Mouse (Mus musculus): ENCODE measurements around the gene Pxdn. TPM values are rescaled to one million over a fixed set of nuclear protein-coding genes. Genes with fewer than 3 reads are reported as not detected.

The Pxdn gene
- polyA plus RNA-seq, 1 experiment from 2014 or later = 58.0 TPM

- H3K4me1 ChIP-seq (ENCODE audit: control insufficient read depth, insufficient read depth, low read length) = peaks cover 38% of the 10 kb centered on the region
- H3K27ac ChIP-seq (ENCODE audit: low read length) = no peak overlapping the region
- no peak overlapping the region for H3K4me3 ChIP-seq (ENCODE audit: low read length)
- WGBS = 83% methylated on average over 1 of the region's 1 CpGs
- H3K36me3 ChIP-seq (ENCODE audit: control insufficient read depth, insufficient read depth) = peaks cover 5% of the 10 kb centered on the region; the same call in 1 of the 2 replicates
- no peak overlapping the region for H3K4me2 ChIP-seq (ENCODE audit: low read depth, low read length)
- no peaks in the 10 kb centered on the region for H3K9me3 ChIP-seq (replicated peaks; ENCODE audit: control insufficient read depth, low read length)
- H3K9ac ChIP-seq (ENCODE audit: low read length) = no peak overlapping the region
- H3K27me3 ChIP-seq (ENCODE audit: control insufficient read depth, insufficient read depth, low read length) = no peaks in the 10 kb centered on the region
- no peak for ATAC-seq (replicated peaks; ENCODE audit: extremely low read depth, insufficient read depth, low FRiP score)
Measured at GRCm38 (mm10) chr12:29961041-29961440, 23.6 kb downstream of the Pxdn start.

- no peaks in the 10 kb centered on the region for H3K27me3 ChIP-seq (ENCODE audit: control insufficient read depth, insufficient read depth, low read length)
- 81% methylated on average over 6 of the region's 6 CpGs for WGBS
- no peak overlapping the region for H3K4me2 ChIP-seq (ENCODE audit: low read depth, low read length)
- H3K36me3 ChIP-seq (ENCODE audit: control insufficient read depth, insufficient read depth) = peaks cover 5% of the 10 kb centered on the region; the same call in 1 of the 2 replicates
- no peak overlapping the region for H3K9ac ChIP-seq (ENCODE audit: low read length)
- no peak for ATAC-seq (replicated peaks; ENCODE audit: extremely low read depth, insufficient read depth, low FRiP score)
- H3K27ac ChIP-seq (ENCODE audit: low read length) = no peak overlapping the region
- no peaks in the 10 kb centered on the region for H3K9me3 ChIP-seq (replicated peaks; ENCODE audit: control insufficient read depth, low read length)
- H3K4me1 ChIP-seq (ENCODE audit: control insufficient read depth, insufficient read depth, low read length) = peaks cover 25% of the 10 kb centered on the region
- no peak overlapping the region for H3K4me3 ChIP-seq (ENCODE audit: low read length)
Measured at GRCm38 (mm10) chr12:29965016-29965415, 27.6 kb downstream of the Pxdn start.

- H3K9me3 ChIP-seq (replicated peaks; ENCODE audit: control insufficient read depth, low read length) = no peaks in the 10 kb centered on the region
- H3K4me1 ChIP-seq (ENCODE audit: control insufficient read depth, insufficient read depth, low read length) = peaks cover 19% of the 10 kb centered on the region
- WGBS = 68% methylated on average over 7 of the region's 7 CpGs
- peak overlapping the region; percentile 38; the same call in 1 of the 2 replicates for H3K27ac ChIP-seq (ENCODE audit: low read length)
- H3K9ac ChIP-seq (ENCODE audit: low read length) = no peak overlapping the region
- H3K4me3 ChIP-seq (ENCODE audit: low read length) = no peak overlapping the region
- no peak overlapping the region for H3K4me2 ChIP-seq (ENCODE audit: low read depth, low read length)
- ATAC-seq (replicated peaks; ENCODE audit: extremely low read depth, insufficient read depth, low FRiP score) = no peak
- H3K36me3 ChIP-seq (ENCODE audit: control insufficient read depth, insufficient read depth) = peaks cover 7% of the 10 kb centered on the region; the same call in 1 of the 2 replicates
- H3K27me3 ChIP-seq (ENCODE audit: control insufficient read depth, insufficient read depth, low read length) = no peaks in the 10 kb centered on the region
Measured at GRCm38 (mm10) chr12:29971795-29972464, 34.5 kb downstream of the Pxdn start.

GRCm38 (mm10) chr12:29972533-29972932 is 35.1 kb downstream of the Pxdn start:
- Histone ChIP-seq H3K27me3 (ENCODE audit: control insufficient read depth, insufficient read depth, low read length) (no peaks in the 10 kb centered on the region), H3K27ac (ENCODE audit: low read length) (no peak overlapping the region; the same call in 1 of the 2 replicates), H3K4me2 (ENCODE audit: low read depth, low read length) (no peak overlapping the region), H3K9ac (ENCODE audit: low read length) (no peak overlapping the region), H3K4me3 (ENCODE audit: low read length) (no peak overlapping the region), H3K9me3 (replicated peaks; ENCODE audit: control insufficient read depth, low read length) (no peaks in the 10 kb centered on the region), H3K36me3 (ENCODE audit: control insufficient read depth, insufficient read depth) (peaks cover 7% of the 10 kb centered on the region; the same call in 1 of the 2 replicates), H3K4me1 (ENCODE audit: control insufficient read depth, insufficient read depth, low read length) (peaks cover 19% of the 10 kb centered on the region)
- WGBS = 53% methylated on average over 6 of the region's 6 CpGs
- no peak for ATAC-seq (replicated peaks; ENCODE audit: extremely low read depth, insufficient read depth, low FRiP score)

GRCm38 (mm10) chr12:29980076-29980475 is 42.7 kb downstream of the Pxdn start:
- no peaks in the 10 kb centered on the region for H3K27me3 ChIP-seq (ENCODE audit: control insufficient read depth, insufficient read depth, low read length)
- no peak overlapping the region for H3K4me3 ChIP-seq (ENCODE audit: low read length)
- no peak overlapping the region for H3K4me2 ChIP-seq (ENCODE audit: low read depth, low read length)
- H3K36me3 ChIP-seq (ENCODE audit: control insufficient read depth, insufficient read depth) = peaks cover 34% of the 10 kb centered on the region
- no peak overlapping the region for H3K9ac ChIP-seq (ENCODE audit: low read length)
- H3K27ac ChIP-seq (ENCODE audit: low read length) = no peak overlapping the region
- no peak for ATAC-seq (replicated peaks; ENCODE audit: extremely low read depth, insufficient read depth, low FRiP score)
- 85% methylated on average over 8 of the region's 8 CpGs for WGBS
- H3K9me3 ChIP-seq (replicated peaks; ENCODE audit: control insufficient read depth, low read length) = no peaks in the 10 kb centered on the region; the same call in 1 of the 2 replicates
- peaks cover 5% of the 10 kb centered on the region for H3K4me1 ChIP-seq (ENCODE audit: control insufficient read depth, insufficient read depth, low read length)

- Histone ChIP-seq H3K27me3 (ENCODE audit: control insufficient read depth, insufficient read depth, low read length) (no peaks in the 10 kb centered on the region), H3K4me1 (ENCODE audit: control insufficient read depth, insufficient read depth, low read length) (peaks cover 5% of the 10 kb centered on the region), H3K9ac (ENCODE audit: low read length) (no peak overlapping the region), H3K27ac (ENCODE audit: low read length) (no peak overlapping the region), H3K9me3 (replicated peaks; ENCODE audit: control insufficient read depth, low read length) (no peaks in the 10 kb centered on the region; the same call in 1 of the 2 replicates), H3K36me3 (ENCODE audit: control insufficient read depth, insufficient read depth) (peaks cover 41% of the 10 kb centered on the region), H3K4me3 (ENCODE audit: low read length) (no peak overlapping the region), H3K4me2 (ENCODE audit: low read depth, low read length) (no peak overlapping the region)
- WGBS = 55% methylated on average over 7 of the region's 7 CpGs
- peak; percentile 82 for ATAC-seq (replicated peaks; ENCODE audit: extremely low read depth, insufficient read depth, low FRiP score)
Measured at GRCm38 (mm10) chr12:29981722-29982293, 44.4 kb downstream of the Pxdn start.

- Histone ChIP-seq H3K36me3 (ENCODE audit: control insufficient read depth, insufficient read depth) (peaks cover 49% of the 10 kb centered on the region), H3K4me1 (ENCODE audit: control insufficient read depth, insufficient read depth, low read length) (peaks cover 5% of the 10 kb centered on the region), H3K27ac (ENCODE audit: low read length) (no peak overlapping the region), H3K9ac (ENCODE audit: low read length) (no peak overlapping the region), H3K4me2 (ENCODE audit: low read depth, low read length) (no peak overlapping the region), H3K9me3 (replicated peaks; ENCODE audit: control insufficient read depth, low read length) (no peaks in the 10 kb centered on the region; the same call in 1 of the 2 replicates), H3K4me3 (ENCODE audit: low read length) (no peak overlapping the region), H3K27me3 (ENCODE audit: control insufficient read depth, insufficient read depth, low read length) (no peaks in the 10 kb centered on the region)
- 91% methylated on average over 9 of the region's 9 CpGs for WGBS
- no peak for ATAC-seq (replicated peaks; ENCODE audit: extremely low read depth, insufficient read depth, low FRiP score)
Measured at GRCm38 (mm10) chr12:29983190-29983589, 45.8 kb downstream of the Pxdn start.

- Histone ChIP-seq H3K9ac (ENCODE audit: low read length) (no peak overlapping the region), H3K4me3 (ENCODE audit: low read length) (no peak overlapping the region), H3K27ac (ENCODE audit: low read length) (no peak overlapping the region), H3K9me3 (replicated peaks; ENCODE audit: control insufficient read depth, low read length) (no peaks in the 10 kb centered on the region), H3K27me3 (ENCODE audit: control insufficient read depth, insufficient read depth, low read length) (no peaks in the 10 kb centered on the region), H3K4me2 (ENCODE audit: low read depth, low read length) (no peak overlapping the region), H3K36me3 (ENCODE audit: control insufficient read depth, insufficient read depth) (peaks cover 49% of the 10 kb centered on the region), H3K4me1 (ENCODE audit: control insufficient read depth, insufficient read depth, low read length) (peaks cover 5% of the 10 kb centered on the region)
- WGBS = 84% methylated on average over 6 of the region's 6 CpGs
- no peak for ATAC-seq (replicated peaks; ENCODE audit: extremely low read depth, insufficient read depth, low FRiP score)
Measured at GRCm38 (mm10) chr12:29985126-29985525, 47.7 kb downstream of the Pxdn start.

GRCm38 (mm10) chr12:29986241-29986640 is 48.8 kb downstream of the Pxdn start:
- WGBS = 91% methylated on average over 10 of the region's 10 CpGs
- Histone ChIP-seq H3K4me1 (ENCODE audit: control insufficient read depth, insufficient read depth, low read length) (peaks cover 5% of the 10 kb centered on the region), H3K27ac (ENCODE audit: low read length) (no peak overlapping the region), H3K36me3 (ENCODE audit: control insufficient read depth, insufficient read depth) (peaks cover 58% of the 10 kb centered on the region), H3K4me3 (ENCODE audit: low read length) (no peak overlapping the region), H3K9ac (ENCODE audit: low read length) (no peak overlapping the region), H3K9me3 (replicated peaks; ENCODE audit: control insufficient read depth, low read length) (no peaks in the 10 kb centered on the region), H3K27me3 (ENCODE audit: control insufficient read depth, insufficient read depth, low read length) (no peaks in the 10 kb centered on the region), H3K4me2 (ENCODE audit: low read depth, low read length) (no peak overlapping the region)
- ATAC-seq (replicated peaks; ENCODE audit: extremely low read depth, insufficient read depth, low FRiP score) = no peak

Data from heart, embryonic 16.5 days (tissue).